Mouse (Mus musculus) spleen, adult 2 months (tissue): ENCODE data around the gene Itpkb. TPM values are rescaled to one million over a fixed set of nuclear protein-coding genes. Genes with fewer than 3 reads are reported as not detected.

Experiments
- DNase-seq, 2 experiments: peaks; one replicate each; pipeline versions ENCODE4 v3.0.0 to v3.0.0-alpha.2; 2012 to 2021; ENCODE audit warnings: low spot score in 2 of 2, low read depth in 1 of 2
- H3K27ac ChIP-seq: fragments of 200-500 bp; 2 replicates; pipeline ENCODE4 v1.5.1; 2012; ENCODE audit warnings: low read length, inconsistent platforms; ENCODE audit not compliant: insufficient read depth
- H3K27me3 ChIP-seq: fragments of 200-500 bp; 2 replicates; pipeline ENCODE4 v1.6.1; 2012; ENCODE audit warnings: mild to moderate bottlenecking, moderate library complexity, low read length, inconsistent platforms; ENCODE audit not compliant: control insufficient read depth, insufficient read depth
- H3K36me3 ChIP-seq: fragments of 200-500 bp; 2 replicates; pipeline ENCODE4 v1.6.1; 2012; ENCODE audit warnings: mild to moderate bottlenecking, low read length, inconsistent platforms; ENCODE audit not compliant: control insufficient read depth, insufficient read depth
- H3K4me1 ChIP-seq: fragments of 200-500 bp; 2 replicates; pipeline ENCODE4 v1.6.1; 2011; ENCODE audit warnings: inconsistent platforms; ENCODE audit not compliant: control insufficient read depth, insufficient read depth, insufficient read length
- H3K4me3 ChIP-seq: fragments of 200-500 bp; 2 replicates; pipeline ENCODE4 v1.5.1; 2011; ENCODE audit warnings: mild to moderate bottlenecking, inconsistent platforms; ENCODE audit not compliant: insufficient read depth, insufficient read length; ENCODE audit errors: extremely low read depth
- CTCF ChIP-seq: fragments of 200-500 bp; IDR thresholded peaks from 2 replicates; pipeline ENCODE4 v1.5.1; 2011; ENCODE audit warnings: mild to moderate bottlenecking, inconsistent platforms; ENCODE audit not compliant: insufficient read depth, insufficient read length, insufficient replicate concordance; ENCODE audit errors: extremely low read depth
- POLR2A ChIP-seq: fragments of 200-500 bp; IDR thresholded peaks from 2 replicates; pipeline ENCODE4 v1.6.1; 2011; ENCODE audit warnings: low read depth, low read length, inconsistent platforms
- WGBS: fragments of 180-500 bp; shearing (Covaris S2); methylation state at CpG from one replicate; pipeline ENCODE4 v1.1.7; 2018; 5-methylcytosine and 5-hydroxymethylcytosine counted together
- polyA plus RNA-seq: library from polyadenylated mRNA; depleted of rRNA; stranded (reverse); fragments of >200 nt; gene quantifications from 2 replicates; pipeline ENCODE4 v1.2.3, GENCODE M21; 2012

Itpkb gene
- polyA plus RNA-seq, 1 experiment: 24.7 TPM

GRCm38 (mm10) chr1:180379559-180379958 lies 49.3 kb downstream of the Itpkb start:
- Histone ChIP-seq H3K4me3 (no peak overlapping the region), H3K4me1 (peaks cover 11% of the 10 kb centered on the region; the same call in 1 of the 2 replicates), H3K27me3 (no peaks in the 10 kb centered on the region), H3K36me3 (peaks cover 5% of the 10 kb centered on the region), H3K27ac (no peak overlapping the region)
- WGBS: 62% methylated on average over 3 of the region's 3 CpGs
- DNase-seq: no peak
- TF ChIP-seq POLR2A: no peak

DNA sequence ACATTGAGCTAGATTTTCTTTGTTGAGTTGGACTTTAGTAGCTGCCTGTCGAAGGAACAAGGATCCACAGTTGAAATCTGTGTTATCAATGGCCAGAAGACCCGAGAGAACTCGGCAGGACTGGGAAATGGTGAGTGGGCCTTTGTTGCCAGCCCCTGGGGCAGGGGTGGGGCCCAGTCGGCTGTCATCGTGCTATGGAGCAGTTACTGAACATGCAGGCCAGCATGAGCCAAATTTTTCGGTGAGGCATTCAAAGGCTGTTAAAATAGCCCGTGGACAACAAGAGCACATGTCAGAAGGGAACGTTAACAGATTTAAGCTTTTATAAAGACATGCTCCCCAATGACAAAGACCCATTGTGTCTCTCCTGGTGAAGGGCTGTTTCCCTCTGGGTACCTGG lies 52.1 kb downstream of the Itpkb start:
- 86% methylated on average over 8 of the region's 8 CpGs for WGBS

GRCm38 (mm10) chr1:180383884-180384283 lies 53.6 kb downstream of the Itpkb start:
- H3K36me3 ChIP-seq: peaks cover 5% of the 10 kb centered on the region
- H3K27ac ChIP-seq: no peak overlapping the region
- H3K4me3 ChIP-seq: no peak overlapping the region
- H3K27me3 ChIP-seq: no peaks in the 10 kb centered on the region
- no peak for DNase-seq
- TF ChIP-seq CTCF (no peak), POLR2A (no peak)
- 89% methylated on average over 8 of the region's 8 CpGs for WGBS
- peaks cover 27% of the 10 kb centered on the region; the same call in 1 of the 2 replicates for H3K4me1 ChIP-seq

More for the DNA sequence above, 52.1 kb downstream of the Itpkb start:
- TF ChIP-seq POLR2A: no peak
- Histone ChIP-seq H3K36me3 (peaks cover 5% of the 10 kb centered on the region), H3K4me1 (peaks cover 18% of the 10 kb centered on the region; the same call in 1 of the 2 replicates), H3K27ac (no peak overlapping the region), H3K4me3 (no peak overlapping the region), H3K27me3 (no peaks in the 10 kb centered on the region)
- no peak for DNase-seq

DNA sequence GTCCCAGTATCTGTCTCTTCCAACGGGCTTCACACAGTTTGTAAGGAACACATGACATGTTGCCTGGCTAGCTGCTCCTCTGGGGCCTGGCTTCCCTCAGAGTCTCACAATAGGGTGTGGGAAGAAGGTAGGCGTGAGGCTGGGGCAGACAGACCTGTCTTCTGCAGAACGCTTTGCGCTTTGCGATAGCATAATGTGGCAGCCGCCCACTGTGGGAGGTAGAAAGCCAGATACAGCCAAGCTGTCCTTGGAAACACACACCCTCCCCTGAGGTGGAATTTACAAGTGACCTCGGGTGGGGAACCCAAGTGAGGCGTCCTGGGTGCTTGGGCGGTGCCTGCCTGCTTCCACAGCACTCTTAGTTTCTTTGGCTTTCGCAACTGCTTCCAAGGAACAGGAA lies 54.2 kb downstream of the Itpkb start:
- H3K4me1 ChIP-seq: peaks cover 28% of the 10 kb centered on the region; the same call in 1 of the 2 replicates
- no peak for DNase-seq
- no peak overlapping the region for H3K27ac ChIP-seq
- H3K36me3 ChIP-seq: peaks cover 5% of the 10 kb centered on the region
- 77% methylated on average over 10 of the region's 10 CpGs for WGBS
- H3K27me3 ChIP-seq: no peaks in the 10 kb centered on the region
- TF ChIP-seq CTCF: no peak
- no peak for TF ChIP-seq POLR2A
- H3K4me3 ChIP-seq: no peak overlapping the region

- Histone ChIP-seq H3K36me3 (peaks cover 5% of the 10 kb centered on the region), H3K4me3 (no peak overlapping the region), H3K27me3 (no peaks in the 10 kb centered on the region), H3K4me1 (peaks cover 28% of the 10 kb centered on the region), H3K27ac (no peak overlapping the region)
- no peak for DNase-seq
- 86% methylated on average over 6 of the region's 6 CpGs for WGBS
- no peak for TF ChIP-seq CTCF
- no peak for TF ChIP-seq POLR2A
Observed at GRCm38 (mm10) chr1:180385308-180385707, 55.0 kb downstream of the Itpkb start.

GRCm38 (mm10) chr1:180386951-180387749 lies 56.9 kb downstream of the Itpkb start:
- peak; percentile 94 to 98 for DNase-seq
- H3K4me1 ChIP-seq: peaks cover 39% of the 10 kb centered on the region
- peak overlapping the region; percentile 44 for H3K4me3 ChIP-seq
- H3K27ac ChIP-seq: peak overlapping the region; percentile 90
- 3% methylated on average over 27 of the region's 27 CpGs for WGBS
- H3K36me3 ChIP-seq: peaks cover 1% of the 10 kb centered on the region; the same call in 1 of the 2 replicates
- TF ChIP-seq CTCF (no peak), POLR2A (peak; percentile 64)
- H3K27me3 ChIP-seq: no peaks in the 10 kb centered on the region
